Mouse (Mus musculus): ENCODE results near the gene Sox6. TPM values are rescaled to one million over a fixed set of nuclear protein-coding genes. Genes with fewer than 3 reads are reported as not detected.

Gene Sox6
- total and polyA plus RNA-seq, 3 experiments: 2.3 to 162 (median 3.8) TPM

DNA sequence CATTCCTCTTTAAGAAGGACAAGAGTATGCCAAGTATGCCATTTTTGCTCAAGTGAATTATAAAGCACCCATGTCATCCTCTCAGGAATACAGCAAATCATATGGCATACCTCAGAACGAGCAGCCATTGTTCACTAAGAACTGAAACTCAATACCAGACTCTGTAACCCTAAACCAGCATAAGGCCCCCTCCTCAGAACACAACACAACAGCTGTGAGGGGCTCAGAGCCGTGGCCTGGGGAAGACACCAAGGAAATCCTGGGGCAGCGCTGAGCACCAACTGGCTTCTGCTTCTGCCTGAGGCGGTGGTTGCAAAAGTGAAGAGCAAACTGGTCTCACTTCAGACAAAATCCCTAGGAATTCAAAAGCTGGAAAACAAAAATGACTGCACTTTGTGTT is 208.8 kb downstream of the Sox6 start:
- no peaks in the 10 kb centered on the region for H3K9me3 ChIP-seq (replicated peaks)
- H3K27me3 ChIP-seq (ENCODE audit: insufficient read depth, low read length): peaks cover 25% of the 10 kb centered on the region
- ATAC-seq (ENCODE audit: extremely low read depth, insufficient number of reproducible peaks, low FRiP score, poor library complexity, severe bottlenecking) (no peak), DNase-seq (ENCODE audit: low spot score) (no peak)
- peak overlapping the region; percentile 38; the same call in 1 of the 2 replicates for H3K4me3 ChIP-seq (ENCODE audit: low read depth, low read length)
- H3K4me1 ChIP-seq (ENCODE audit: insufficient read depth, low read depth, low read length): peaks cover 46% of the 10 kb centered on the region
- TF ChIP-seq GATA1 (IDR thresholded peaks at IDR 0.05; ENCODE audit: borderline replicate concordance, low read length): no peak
- no peak for TF ChIP-seq POLR2AphosphoS5 (IDR thresholded peaks at IDR 0.05; ENCODE audit: insufficient replicate concordance, low read depth, low read length)
- TF ChIP-seq GATA2 (IDR thresholded peaks at IDR 0.05; ENCODE audit: borderline replicate concordance, low read depth, low read length): no peak
- TF ChIP-seq TAL1 (conservative IDR thresholded peaks at IDR 0.05; ENCODE audit: low read depth, low read length): no peak
- H3K36me3 ChIP-seq (replicated peaks): no peaks in the 10 kb centered on the region

DNA sequence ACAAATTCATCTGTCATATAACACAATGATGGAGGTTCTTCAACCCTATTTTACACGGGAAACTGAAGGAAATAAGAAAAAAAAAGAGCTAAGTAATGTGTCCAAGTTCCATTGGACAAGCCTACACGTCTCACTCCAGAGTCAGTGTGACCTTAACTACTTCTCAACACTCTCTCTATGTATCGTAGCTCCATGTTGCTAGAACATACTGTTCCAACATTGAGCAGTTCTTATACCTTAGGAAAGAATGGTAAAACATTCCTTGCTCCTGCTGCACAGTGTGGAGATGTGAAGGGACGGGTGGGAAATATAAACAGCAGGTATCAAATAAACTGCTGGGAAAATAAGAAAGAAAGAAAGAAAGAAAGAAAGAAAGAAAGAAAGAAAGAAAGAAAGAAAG is 209.3 kb downstream of the Sox6 start:
- TF ChIP-seq GATA1 (IDR thresholded peaks at IDR 0.05; ENCODE audit: borderline replicate concordance, low read length): no peak
- Histone ChIP-seq H3K9me3 (replicated peaks) (no peaks in the 10 kb centered on the region), H3K4me1 (ENCODE audit: insufficient read depth, low read depth, low read length) (peaks cover 42% of the 10 kb centered on the region), H3K27me3 (ENCODE audit: insufficient read depth, low read length) (peaks cover 29% of the 10 kb centered on the region), H3K36me3 (replicated peaks) (no peaks in the 10 kb centered on the region), H3K4me3 (ENCODE audit: low read depth, low read length) (no peak overlapping the region)
- no peak for ATAC-seq (ENCODE audit: extremely low read depth, insufficient number of reproducible peaks, low FRiP score, poor library complexity, severe bottlenecking)
- no peak for DNase-seq (ENCODE audit: low spot score)

DNA sequence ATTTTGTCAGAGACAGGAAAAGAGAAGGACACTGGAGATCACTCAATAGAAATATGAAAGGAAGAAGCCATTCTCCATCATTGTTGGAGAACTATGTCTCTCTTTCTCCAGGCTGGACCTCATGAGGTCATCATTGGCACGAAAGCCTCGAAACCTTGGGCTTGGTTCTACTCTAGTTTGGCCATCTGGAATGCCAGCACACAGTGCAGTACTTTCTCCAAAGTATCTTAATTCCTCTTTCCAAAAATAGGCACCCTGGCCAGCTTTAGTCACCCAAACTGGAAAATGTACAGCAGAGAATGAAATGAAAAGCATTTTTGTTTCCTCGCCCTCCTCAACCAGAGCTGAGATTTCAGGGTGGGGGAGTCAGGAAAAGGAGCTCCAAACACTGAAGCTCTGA is 213.3 kb downstream of the Sox6 start:
- TF ChIP-seq GATA1 (IDR thresholded peaks at IDR 0.05; ENCODE audit: borderline replicate concordance, low read length): no peak
- no peak for TF ChIP-seq CTCF (IDR thresholded peaks at IDR 0.05; ENCODE audit: low read depth, low read length)
- no peak for TF ChIP-seq POLR2AphosphoS5 (IDR thresholded peaks at IDR 0.05; ENCODE audit: insufficient replicate concordance, low read depth, low read length)
- TF ChIP-seq TAL1 (conservative IDR thresholded peaks at IDR 0.05; ENCODE audit: low read depth, low read length): no peak
- no peak for TF ChIP-seq GATA2 (IDR thresholded peaks at IDR 0.05; ENCODE audit: borderline replicate concordance, low read depth, low read length)
- Histone ChIP-seq H3K36me3 (replicated peaks) (no peaks in the 10 kb centered on the region), H3K4me1 (ENCODE audit: insufficient read depth, low read depth, low read length) (peaks cover 14% of the 10 kb centered on the region), H3K9me3 (replicated peaks) (no peaks in the 10 kb centered on the region), H3K4me3 (ENCODE audit: low read depth, low read length) (no peak overlapping the region), H3K27me3 (ENCODE audit: insufficient read depth, low read length) (peaks cover 33% of the 10 kb centered on the region)
- no peak for ATAC-seq (ENCODE audit: extremely low read depth, insufficient number of reproducible peaks, low FRiP score, poor library complexity, severe bottlenecking)
- no peak for DNase-seq (ENCODE audit: low spot score)

DNA sequence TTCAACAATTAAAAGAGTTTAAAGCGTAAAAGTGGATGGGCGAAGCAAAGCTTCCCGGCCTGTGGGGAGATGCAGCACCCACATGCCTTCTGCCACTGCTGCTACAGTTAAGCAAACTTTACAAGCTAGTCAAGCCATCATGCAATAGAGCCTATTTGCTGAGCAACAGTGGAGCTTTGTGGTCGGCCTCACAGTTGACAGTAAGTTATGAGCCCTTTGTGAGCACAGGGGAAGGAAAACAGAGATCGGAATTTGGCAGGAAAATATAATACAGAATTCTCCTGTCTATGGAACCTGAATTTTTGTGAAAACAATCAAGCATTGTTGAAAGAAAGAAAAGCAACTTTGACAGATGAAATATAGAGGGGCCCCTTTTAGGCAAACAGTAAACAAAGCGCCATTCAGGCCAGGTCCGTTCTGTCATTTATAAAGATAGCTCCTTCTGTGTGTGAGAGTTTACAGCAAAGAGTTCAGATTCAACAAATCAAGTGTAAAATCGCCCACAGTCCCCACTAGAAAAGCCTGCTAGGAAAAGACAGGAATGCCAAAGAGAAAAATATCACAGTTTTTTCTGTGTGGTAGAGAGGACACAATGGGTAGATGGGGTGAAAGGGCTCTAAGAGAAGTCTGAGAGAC is 213.9 kb downstream of the Sox6 start:
- Histone ChIP-seq H3K9me3 (replicated peaks) (no peaks in the 10 kb centered on the region), H3K36me3 (replicated peaks) (no peaks in the 10 kb centered on the region), H3K27me3 (ENCODE audit: insufficient read depth, low read length) (peaks cover 33% of the 10 kb centered on the region), H3K4me3 (ENCODE audit: low read depth, low read length) (no peak overlapping the region), H3K4me1 (ENCODE audit: insufficient read depth, low read depth, low read length) (peaks cover 8% of the 10 kb centered on the region)
- DNase-seq (ENCODE audit: low spot score) (no peak), ATAC-seq (ENCODE audit: extremely low read depth, insufficient number of reproducible peaks, low FRiP score, poor library complexity, severe bottlenecking) (no peak)
- TF ChIP-seq POLR2AphosphoS5 (IDR thresholded peaks at IDR 0.05; ENCODE audit: insufficient replicate concordance, low read depth, low read length): no peak
- no peak for TF ChIP-seq TAL1 (conservative IDR thresholded peaks at IDR 0.05; ENCODE audit: low read depth, low read length)
- no peak for TF ChIP-seq GATA2 (IDR thresholded peaks at IDR 0.05; ENCODE audit: borderline replicate concordance, low read depth, low read length)
- no peak for TF ChIP-seq CTCF (IDR thresholded peaks at IDR 0.05; ENCODE audit: low read depth, low read length)
- no peak for TF ChIP-seq GATA1 (IDR thresholded peaks at IDR 0.05; ENCODE audit: borderline replicate concordance, low read length)

DNA sequence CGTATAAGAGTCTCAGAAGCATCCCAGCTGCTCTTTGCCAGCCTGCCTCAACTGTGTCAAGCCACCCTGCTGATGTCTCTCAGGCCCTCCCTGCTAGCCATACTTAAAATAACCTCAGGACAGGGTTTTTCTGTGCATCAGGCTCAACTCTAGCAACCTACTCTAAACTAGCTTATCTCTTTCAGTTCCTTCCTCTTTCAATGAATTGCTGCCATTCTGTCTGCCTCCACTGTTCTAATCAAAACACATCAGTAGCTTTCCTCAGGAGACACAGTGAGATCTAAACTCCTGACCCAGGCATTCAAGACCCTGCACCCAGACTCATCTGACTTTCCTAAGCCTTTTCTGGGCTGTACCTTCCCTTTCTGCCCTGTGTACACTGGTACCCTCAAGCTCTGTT is 219.5 kb downstream of the Sox6 start:
- Histone ChIP-seq H3K36me3 (replicated peaks) (no peaks in the 10 kb centered on the region), H3K4me3 (ENCODE audit: low read depth, low read length) (no peak overlapping the region), H3K9me3 (replicated peaks) (no peaks in the 10 kb centered on the region), H3K27me3 (ENCODE audit: insufficient read depth, low read length) (peaks cover 10% of the 10 kb centered on the region; the same call in 1 of the 2 replicates), H3K4me1 (ENCODE audit: insufficient read depth, low read depth, low read length) (peaks cover 2% of the 10 kb centered on the region; the same call in 1 of the 2 replicates)
- ATAC-seq (ENCODE audit: extremely low read depth, insufficient number of reproducible peaks, low FRiP score, poor library complexity, severe bottlenecking): no peak
- no peak for TF ChIP-seq CTCF (IDR thresholded peaks at IDR 0.05; ENCODE audit: low read depth, low read length)
- no peak for TF ChIP-seq GATA2 (IDR thresholded peaks at IDR 0.05; ENCODE audit: borderline replicate concordance, low read depth, low read length)
- no peak for TF ChIP-seq POLR2AphosphoS5 (IDR thresholded peaks at IDR 0.05; ENCODE audit: insufficient replicate concordance, low read depth, low read length)
- TF ChIP-seq TAL1 (conservative IDR thresholded peaks at IDR 0.05; ENCODE audit: low read depth, low read length): no peak
- DNase-seq (ENCODE audit: low spot score): no peak

DNA sequence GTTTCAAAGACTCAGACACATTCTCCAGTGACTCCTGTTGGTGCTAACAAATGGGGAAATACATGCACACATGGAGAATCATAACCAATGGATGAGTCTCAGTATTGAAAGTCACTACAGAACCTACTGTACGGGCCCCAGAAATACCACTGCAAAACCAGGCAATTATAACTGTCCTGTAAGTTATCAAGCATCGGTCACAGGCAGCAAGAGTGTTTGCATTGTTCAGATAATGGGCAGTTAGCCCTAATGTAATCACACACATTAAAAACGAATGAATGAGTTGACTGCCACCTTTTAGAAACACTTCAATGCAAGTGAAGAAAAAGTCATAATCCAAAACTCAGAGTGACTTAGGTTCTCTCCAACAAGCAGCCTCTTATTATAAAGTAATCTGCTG is 235.3 kb downstream of the Sox6 start:
- TF ChIP-seq GATA2 (IDR thresholded peaks at IDR 0.05; ENCODE audit: borderline replicate concordance, low read depth, low read length) (no peak), TAL1 (conservative IDR thresholded peaks at IDR 0.05; ENCODE audit: low read depth, low read length) (no peak), POLR2AphosphoS5 (IDR thresholded peaks at IDR 0.05; ENCODE audit: insufficient replicate concordance, low read depth, low read length) (no peak), CTCF (IDR thresholded peaks at IDR 0.05; ENCODE audit: low read depth, low read length) (no peak)
- Histone ChIP-seq H3K27me3 (ENCODE audit: insufficient read depth, low read length) (peaks cover 29% of the 10 kb centered on the region), H3K36me3 (replicated peaks) (no peaks in the 10 kb centered on the region), H3K4me3 (ENCODE audit: low read depth, low read length) (no peak overlapping the region), H3K9me3 (replicated peaks) (no peaks in the 10 kb centered on the region), H3K4me1 (ENCODE audit: insufficient read depth, low read depth, low read length) (no peaks in the 10 kb centered on the region)
- no peak for ATAC-seq (ENCODE audit: extremely low read depth, insufficient number of reproducible peaks, low FRiP score, poor library complexity, severe bottlenecking)
- no peak for DNase-seq (ENCODE audit: low spot score)

All from G1E (cell line).